Mouse (Mus musculus): ENCODE measurements around the gene 2410141K09Rik.
"Not testable (repeated sequence)": the region's sequence is repeated elsewhere in the genome, so short reads cannot be mapped to it uniquely, and the experiment has no call there.

The 2410141K09Rik gene

GRCm38 (mm10) chr13:66441018-66441417 is at the start of gene 2410141K09Rik:
2410141K09Rik (minus strand) TSS chr13:66441118.
- not testable (repeated sequence) for DNase-seq

- not testable (repeated sequence) for DNase-seq
These were observed 14.1 kb downstream of the 2410141K09Rik start for GRCm38 (mm10) chr13:66426858-66427257.

GRCm38 (mm10) chr13:66414962-66415361 is 26.0 kb downstream of the 2410141K09Rik start:
- not testable (repeated sequence) for DNase-seq
